Mouse (Mus musculus) telencephalon, adult 2 months (tissue): ENCODE data around the gene Hist1h4a.

Source experiments
- DNase-seq: peaks from one replicate; pipeline ENCODE4 v3.0.0-alpha.2; 2011; ENCODE audit warnings: low read depth, low spot score

The Hist1h4a gene

GRCm38 (mm10) chr13:23759251-23759771, 1.7 kb downstream of the Hist1h4a start:
- no peak for DNase-seq

- DNase-seq = no peak
Measured at GRCm38 (mm10) chr13:23757921-23758320, 3.1 kb downstream of the Hist1h4a start.

DNA sequence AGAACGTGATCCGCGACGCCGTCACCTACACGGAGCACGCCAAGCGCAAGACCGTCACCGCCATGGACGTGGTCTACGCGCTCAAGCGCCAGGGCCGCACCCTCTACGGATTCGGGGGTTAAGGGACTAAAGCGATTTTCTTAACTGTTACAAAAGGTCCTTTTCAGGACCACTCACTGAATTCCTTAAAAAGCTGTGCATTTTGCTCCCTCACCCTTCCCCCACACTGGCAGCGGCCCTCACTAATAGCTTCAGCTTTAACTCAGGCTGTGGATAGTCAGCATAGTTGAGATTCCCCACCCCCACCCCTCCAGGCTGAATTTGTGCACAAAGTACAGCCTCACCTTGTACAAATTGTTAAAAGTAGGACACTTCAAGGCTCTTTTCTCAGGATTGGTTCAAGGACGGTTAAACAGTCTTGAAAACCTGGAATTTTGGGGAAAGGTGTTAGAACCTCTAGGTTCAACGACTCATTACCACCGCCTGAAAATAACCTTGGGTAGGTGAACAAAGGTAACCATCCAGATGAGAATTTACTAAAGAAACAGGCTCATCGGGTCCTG, 3.7 kb downstream of the Hist1h4a start:
- no peak for DNase-seq

- peak; percentile 97 for DNase-seq
Measured at GRCm38 (mm10) chr13:23756790-23757189, 4.2 kb downstream of the Hist1h4a start, which contains the start of gene Hist1h4b. Hist1h4b (plus strand) TSS chr13:23757013.

DNA sequence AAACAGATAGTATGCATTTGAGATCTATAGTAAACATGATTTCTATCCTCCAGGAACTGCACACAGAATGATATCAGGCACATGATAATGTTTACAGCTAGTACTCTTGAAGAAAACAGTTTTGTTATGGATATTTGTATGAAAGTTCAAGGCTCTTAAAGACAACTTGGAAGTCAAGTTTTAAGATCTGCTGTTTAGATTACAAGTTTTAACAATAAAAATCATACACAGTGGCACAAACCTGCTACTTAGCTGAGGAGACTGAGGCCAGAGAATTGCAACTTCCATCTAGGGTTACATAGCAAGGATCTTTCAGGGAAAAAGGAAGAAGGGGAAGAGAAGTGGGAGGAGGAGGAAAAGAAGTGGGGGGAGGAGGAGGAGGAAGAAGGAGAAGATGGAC, 6.0 kb downstream of the Hist1h4a start:
- DNase-seq = no peak

GRCm38 (mm10) chr13:23753314-23754078, 7.5 kb downstream of the Hist1h4a start:
- DNase-seq = no peak

DNA sequence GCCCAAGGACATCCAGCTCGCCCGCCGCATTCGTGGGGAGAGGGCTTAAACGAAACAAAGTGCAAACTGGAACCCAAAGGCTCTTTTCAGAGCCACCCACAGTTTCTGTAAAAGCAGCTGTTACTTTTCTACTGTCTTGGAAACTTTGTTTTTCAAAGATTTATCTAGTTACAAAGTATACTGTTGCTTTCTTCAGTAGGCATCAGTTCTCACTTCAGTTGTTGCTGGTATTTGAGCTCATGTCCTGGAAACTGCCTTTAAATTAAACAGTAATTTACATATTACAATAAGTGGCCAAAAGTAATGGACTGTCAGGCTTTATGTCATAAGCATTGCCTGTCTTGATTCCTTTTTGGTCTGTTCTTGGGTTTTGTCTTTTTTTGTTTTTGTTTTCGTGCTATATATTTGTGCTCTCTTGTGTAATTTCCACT, 8.3 kb downstream of the Hist1h4a start:
- DNase-seq = no peak

- DNase-seq = peak; percentile 92
Measured at GRCm38 (mm10) chr13:23752067-23752741, 8.8 kb downstream of the Hist1h4a start, which contains the start of gene Hist1h3b. Hist1h3b (plus strand) TSS chr13:23752267.

- DNase-seq = no peak
Measured at GRCm38 (mm10) chr13:23751478-23751956, 9.5 kb downstream of the Hist1h4a start.

GRCm38 (mm10) chr13:23750839-23751477, 10.1 kb downstream of the Hist1h4a start, which contains the start of gene Hist1h2ab:
Hist1h2ab (plus strand) TSS chr13:23751126.
- DNase-seq = peak; percentile 84

- no peak for DNase-seq
Measured at GRCm38 (mm10) chr13:23749563-23750121, 11.4 kb downstream of the Hist1h4a start.

DNA sequence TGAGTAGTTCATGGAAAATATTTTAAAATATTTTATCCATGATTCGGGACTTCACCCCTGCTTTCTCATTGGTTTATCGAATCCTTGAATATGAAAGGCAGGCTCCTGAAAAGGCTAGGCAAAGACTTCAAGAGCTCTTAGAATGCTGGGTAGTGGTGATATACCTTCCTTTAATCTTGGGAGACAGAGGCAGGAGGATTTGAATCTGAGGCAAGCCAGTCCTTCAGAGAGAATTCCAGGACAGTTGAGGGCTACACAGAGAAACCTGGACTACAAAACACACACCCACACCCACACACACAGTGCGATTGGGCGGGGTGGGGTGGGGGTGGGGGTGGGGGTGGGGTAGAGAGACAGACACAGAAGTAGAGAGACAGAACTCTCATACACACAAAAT, 13.1 kb downstream of the Hist1h4a start:
- DNase-seq = no peak

- DNase-seq = no peak
Measured at GRCm38 (mm10) chr13:23747081-23747891, 13.7 kb downstream of the Hist1h4a start.

GRCm38 (mm10) chr13:23746201-23747080, 14.6 kb downstream of the Hist1h4a start, which contains the start of gene Hist1h2bb:
Hist1h2bb (plus strand) TSS chr13:23746734.
- DNase-seq = peak; percentile 99

- peak; percentile 93 for DNase-seq
Measured at GRCm38 (mm10) chr13:23745381-23746161, 15.5 kb downstream of the Hist1h4a start, which contains the start of gene Hist1h3c. Hist1h3c (minus strand) TSS chr13:23745602.

DNA sequence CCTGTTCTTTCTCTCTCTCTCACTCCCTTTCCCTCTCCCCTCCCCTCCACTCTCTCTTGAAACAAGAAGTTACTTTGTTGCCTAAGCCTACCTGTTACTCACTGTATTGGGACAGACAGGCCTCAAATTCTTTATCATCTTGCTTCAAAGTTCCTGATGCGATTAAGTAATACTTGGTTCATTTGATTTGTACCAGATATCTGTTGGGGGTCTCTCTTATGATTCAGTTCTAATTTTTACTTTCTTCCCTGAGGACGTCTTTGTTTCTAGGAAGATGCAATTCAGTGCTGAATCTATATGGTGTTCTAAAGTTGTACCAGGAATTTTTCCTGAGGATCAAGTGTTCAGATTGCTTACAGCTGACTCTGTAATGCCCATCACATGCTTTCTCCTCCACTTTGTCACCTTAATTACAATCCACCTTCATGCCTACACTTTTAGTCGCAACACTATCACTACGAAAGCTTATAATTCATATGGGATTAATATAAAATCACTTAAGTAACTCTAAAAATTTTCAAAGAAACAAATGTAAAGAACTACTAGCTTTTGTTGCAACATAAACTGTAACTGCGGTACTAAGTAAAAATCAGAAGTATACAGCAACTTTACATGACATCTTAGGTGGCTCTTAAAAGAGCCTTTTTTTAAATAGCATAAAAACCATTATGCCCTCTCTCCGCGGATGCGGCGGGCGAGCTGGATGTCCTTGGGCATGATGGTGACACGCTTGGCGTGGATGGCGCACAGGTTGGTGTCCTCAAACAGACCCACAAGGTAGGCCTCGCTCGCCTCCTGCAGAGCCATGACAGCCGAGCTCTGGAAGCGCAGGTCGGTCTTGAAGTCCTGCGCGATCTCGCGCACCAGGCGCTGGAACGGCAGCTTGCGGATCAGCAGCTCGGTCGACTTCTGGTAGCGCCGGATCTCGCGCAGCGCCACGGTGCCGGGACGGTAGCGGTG, 16.3 kb downstream of the Hist1h4a start:
- DNase-seq = no peak

DNA sequence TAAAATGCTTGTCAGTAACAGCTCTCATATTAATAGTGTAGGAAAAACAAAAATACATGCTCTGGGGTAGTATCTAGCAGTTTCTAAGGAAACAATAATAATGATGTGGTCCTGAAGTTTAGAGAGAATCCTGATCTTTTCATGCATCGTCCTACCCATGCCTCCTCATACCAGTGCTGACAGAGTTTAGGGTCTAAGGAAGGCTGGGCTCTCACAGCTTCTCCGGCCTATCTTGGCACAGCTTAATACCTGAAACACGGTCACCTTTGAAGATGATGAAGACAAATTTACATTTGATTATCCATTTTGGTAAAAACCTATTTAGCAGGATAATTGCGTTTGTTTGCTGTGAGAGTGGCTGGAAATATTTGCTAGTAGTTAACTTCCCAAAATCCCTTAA, 17.1 kb downstream of the Hist1h4a start:
- DNase-seq = no peak
